Mouse (Mus musculus): ENCODE data around the gene Hnrnph3. TPM values are rescaled to one million over a fixed set of nuclear protein-coding genes. Genes with fewer than 3 reads are reported as not detected.
"Not testable (repeated sequence)": the region's sequence is repeated elsewhere in the genome, so short reads cannot be mapped to it uniquely, and the experiment has no call there.

Hnrnph3 gene
- total RNA-seq (2021) = 49.2 and 56.0 TPM in 2 replicates
- long read RNA-seq, experiment 1, transcript Hnrnph3-202 (10 exons, 2,168 nt) = minor isoform, 12 of 57 reads
- long read RNA-seq, experiment 1, transcript Hnrnph3-204 (9 exons, 1,633 nt) = minor isoform, 5 of 57 reads
- long read RNA-seq, experiment 1, transcript Hnrnph3-201 (10 exons, 2,213 nt) = major isoform, 13 of 57 reads
- long read RNA-seq, experiment 1, partial matches to known transcripts = 4 of 57 reads
- long read RNA-seq, experiment 1, other reads (novel, unspliced or antisense) = 20 of 57 reads
- long read RNA-seq, experiment 2, transcript Hnrnph3-202 (10 exons, 2,168 nt) = minor isoform, 9 of 41 reads
- long read RNA-seq, experiment 2, transcript Hnrnph3-201 (10 exons, 2,213 nt) = major isoform, 11 of 41 reads
- long read RNA-seq, experiment 2, partial matches to known transcripts = 7 of 41 reads
- long read RNA-seq, experiment 2, other reads (novel, unspliced or antisense) = 11 of 41 reads

- DNase-seq = peak; percentile 100
Measured at GRCm38 (mm10) chr10:63023749-63024579, at the start of gene Hnrnph3, which contains the start of gene Pbld2. Hnrnph3 (minus strand) TSS chr10:63024217. Pbld2 (plus strand) TSS chr10:63024315.

- DNase-seq = peak; percentile 89
Measured at GRCm38 (mm10) chr10:63065988-63066387, 42.0 kb upstream of the Hnrnph3 start.

- no peak for DNase-seq
Measured at GRCm38 (mm10) chr10:63065561-63065960, 41.5 kb upstream of the Hnrnph3 start.

GRCm38 (mm10) chr10:63064516-63064915, 40.5 kb upstream of the Hnrnph3 start:
- DNase-seq = no peak

- no peak for DNase-seq
Measured at GRCm38 (mm10) chr10:63063365-63063764, 39.3 kb upstream of the Hnrnph3 start.

- no peak for DNase-seq
Measured at GRCm38 (mm10) chr10:63062696-63063095, 38.7 kb upstream of the Hnrnph3 start.

- no peak for DNase-seq
Measured at GRCm38 (mm10) chr10:63061266-63061665, 37.2 kb upstream of the Hnrnph3 start.

GRCm38 (mm10) chr10:63060406-63060805, 36.4 kb upstream of the Hnrnph3 start:
- DNase-seq = peak; percentile 72

GRCm38 (mm10) chr10:63059862-63060261, 35.8 kb upstream of the Hnrnph3 start, which contains the start of gene Pbld1:
Pbld1 (plus strand) TSS chr10:63060162.
- no peak for DNase-seq

GRCm38 (mm10) chr10:63056966-63057750, 33.1 kb upstream of the Hnrnph3 start:
- peak; percentile 76 for DNase-seq

GRCm38 (mm10) chr10:63054586-63054985, 30.6 kb upstream of the Hnrnph3 start:
- no peak for DNase-seq

- not testable (repeated sequence) for DNase-seq
Measured at GRCm38 (mm10) chr10:63054071-63054470, 30.1 kb upstream of the Hnrnph3 start.

- no peak for DNase-seq
Measured at GRCm38 (mm10) chr10:63053007-63053406, 29.0 kb upstream of the Hnrnph3 start.

- no peak for DNase-seq
Measured at GRCm38 (mm10) chr10:63052011-63052410, 28.0 kb upstream of the Hnrnph3 start.

- no peak for DNase-seq
Measured at GRCm38 (mm10) chr10:63051267-63051666, 27.2 kb upstream of the Hnrnph3 start.

- DNase-seq = no peak
Measured at GRCm38 (mm10) chr10:63049106-63049505, 25.1 kb upstream of the Hnrnph3 start.

GRCm38 (mm10) chr10:63047751-63048150, 23.7 kb upstream of the Hnrnph3 start:
- DNase-seq = no peak

GRCm38 (mm10) chr10:63043154-63043553, 19.1 kb upstream of the Hnrnph3 start:
- no peak for DNase-seq

GRCm38 (mm10) chr10:63039867-63040628, 16.0 kb upstream of the Hnrnph3 start:
- DNase-seq = no peak

- DNase-seq = no peak
Measured at GRCm38 (mm10) chr10:63038571-63039320, 14.7 kb upstream of the Hnrnph3 start.
